Mouse (Mus musculus) stomach, embryonic 15.5 days (tissue): ENCODE results near the gene Calhm5. TPM values are rescaled to one million over a fixed set of nuclear protein-coding genes. Genes with fewer than 3 reads are reported as not detected.
A peak's percentile ranks its signal among the peaks of the same experiment; 100 is the strongest.

Experiments
- ATAC-seq: fragments of 200-750 bp; cut with Nextera tagmentation; 2 replicates; pipeline ENCODE4 v1.8.0; 2017; ENCODE audit warnings: low read depth, moderate number of reproducible peaks, moderate TSS enrichment; ENCODE audit not compliant: insufficient read depth, low FRiP score
- H3K27ac ChIP-seq: fragments of 300-500 bp; sonication (generic); 2 replicates; pipeline ENCODE4 v1.5.1; 2015; ENCODE audit warnings: mild to moderate bottlenecking, inconsistent platforms
- H3K27me3 ChIP-seq: fragments of 300-500 bp; sonication (generic); replicated peaks from 2 replicates; pipeline ENCODE4 v1.6.1; 2015; ENCODE audit warnings: inconsistent platforms
- H3K36me3 ChIP-seq: fragments of 300-500 bp; sonication (generic); 2 replicates; pipeline ENCODE4 v1.6.1; 2015; ENCODE audit warnings: inconsistent platforms
- H3K4me1 ChIP-seq: fragments of 300-500 bp; sonication (generic); 2 replicates; pipeline ENCODE4 v1.6.1; 2015; ENCODE audit warnings: inconsistent platforms
- H3K4me2 ChIP-seq: fragments of 300-500 bp; sonication (generic); 2 replicates; pipeline ENCODE4 v1.6.1; 2015; ENCODE audit warnings: mild to moderate bottlenecking, inconsistent platforms
- H3K4me3 ChIP-seq: fragments of 300-500 bp; sonication (generic); replicated peaks from 2 replicates; pipeline ENCODE4 v1.5.1; 2015; ENCODE audit warnings: inconsistent platforms
- H3K9ac ChIP-seq: fragments of 300-500 bp; sonication (generic); 2 replicates; pipeline ENCODE4 v1.6.1; 2015; ENCODE audit warnings: inconsistent platforms
- H3K9me3 ChIP-seq: fragments of 300-500 bp; sonication (generic); 2 replicates; pipeline ENCODE4 v1.6.1; 2016; ENCODE audit warnings: inconsistent platforms
- WGBS: fragments of 180-500 bp; shearing (Covaris S2); methylation state at CpG from one replicate; pipeline ENCODE4 v1.1.7; 2015; 5-methylcytosine and 5-hydroxymethylcytosine counted together
- polyA plus RNA-seq: library from polyadenylated mRNA; unstranded; fragments of >200 nt; fragmentation: Nextera tagmentation; extraction: Ambion mirVana; gene quantifications from 2 replicates; pipeline ENCODE4 v1.2.1, GENCODE M21; 2015

Gene Calhm5
- 0.89 and 1.0 TPM in 2 replicates for polyA plus RNA-seq

GRCm38 (mm10) chr10:34096418-34096883 lies at the start of gene Calhm5:
Gene Calhm5, minus strand, starts transcription at chr10:34096519.
- Histone ChIP-seq H3K9ac (no peak within 1 kb of the TSS), H3K9me3 (no peaks in the 10 kb centered on the region), H3K36me3 (no peaks in the 10 kb centered on the region), H3K4me2 (peak within 1 kb of the TSS; percentile 38), H3K4me1 (no peaks in the 10 kb centered on the region), H3K27ac (no peak within 1 kb of the TSS), H3K4me3 (peak within 1 kb of the TSS; percentile 19), H3K27me3 (no peaks in the 10 kb centered on the region)
- 15% methylated on average over 9 of the region's 9 CpGs for WGBS
- ATAC-seq, result peak; percentile 82; the same call in 1 of the 2 replicates

GRCm38 (mm10) chr10:34141693-34142092 lies 45.4 kb upstream of the Calhm5 start:
- Histone ChIP-seq H3K27me3 (no peaks in the 10 kb centered on the region), H3K36me3 (no peaks in the 10 kb centered on the region), H3K9me3 (no peaks in the 10 kb centered on the region), H3K4me3 (no peak overlapping the region), H3K9ac (no peak overlapping the region), H3K4me1 (no peaks in the 10 kb centered on the region), H3K27ac (no peak overlapping the region), H3K4me2 (no peak overlapping the region)
- WGBS, result 88% methylated on average over 2 of the region's 2 CpGs
- ATAC-seq, result no peak

- WGBS, result 55% methylated on average over 4 of the region's 4 CpGs
- Histone ChIP-seq H3K9me3 (no peaks in the 10 kb centered on the region), H3K4me1 (no peaks in the 10 kb centered on the region), H3K4me2 (no peak overlapping the region), H3K4me3 (no peak overlapping the region), H3K36me3 (no peaks in the 10 kb centered on the region), H3K27ac (no peak overlapping the region), H3K9ac (no peak overlapping the region), H3K27me3 (no peaks in the 10 kb centered on the region)
- no peak for ATAC-seq
These were observed 43.4 kb upstream of the Calhm5 start for GRCm38 (mm10) chr10:34139768-34140167.

- no peak for ATAC-seq
- no peak overlapping the region for H3K4me3 ChIP-seq
- no peaks in the 10 kb centered on the region for H3K36me3 ChIP-seq
- H3K9me3 ChIP-seq, result no peaks in the 10 kb centered on the region
- H3K27ac ChIP-seq, result no peak overlapping the region
- H3K27me3 ChIP-seq, result no peaks in the 10 kb centered on the region
- no peak overlapping the region for H3K4me2 ChIP-seq
- no peak overlapping the region for H3K9ac ChIP-seq
- H3K4me1 ChIP-seq, result no peaks in the 10 kb centered on the region
- WGBS, result 36% methylated on average over 6 of the region's 6 CpGs
These were observed 41.7 kb upstream of the Calhm5 start for GRCm38 (mm10) chr10:34138027-34138426.

- Histone ChIP-seq H3K36me3 (no peaks in the 10 kb centered on the region), H3K4me3 (no peak overlapping the region), H3K27ac (no peak overlapping the region), H3K4me2 (no peak overlapping the region), H3K4me1 (no peaks in the 10 kb centered on the region), H3K9me3 (no peaks in the 10 kb centered on the region), H3K27me3 (no peaks in the 10 kb centered on the region), H3K9ac (no peak overlapping the region)
- no peak for ATAC-seq
- 30% methylated on average over 6 of the region's 6 CpGs for WGBS
These were observed 40.1 kb upstream of the Calhm5 start for GRCm38 (mm10) chr10:34136432-34136831.

GRCm38 (mm10) chr10:34131356-34131755 lies 35.0 kb upstream of the Calhm5 start:
- no peak for ATAC-seq
- no peak overlapping the region for H3K4me2 ChIP-seq
- 64% methylated on average over 2 of the region's 2 CpGs for whole genome bisulfite sequencing

GRCm38 (mm10) chr10:34128391-34128790 lies 32.1 kb upstream of the Calhm5 start:
- Histone ChIP-seq H3K4me2 (no peak overlapping the region), H3K9me3 (no peaks in the 10 kb centered on the region), H3K36me3 (no peaks in the 10 kb centered on the region), H3K4me3 (no peak overlapping the region), H3K27ac (no peak overlapping the region), H3K4me1 (peaks cover 4% of the 10 kb centered on the region; the same call in 1 of the 2 replicates), H3K9ac (no peak overlapping the region), H3K27me3 (no peaks in the 10 kb centered on the region)
- no peak for ATAC-seq
- WGBS, result 74% methylated on average over 6 of the region's 6 CpGs

More at GRCm38 (mm10) chr10:34131356-34131755, 35.0 kb upstream of the Calhm5 start:
- H3K9me3 ChIP-seq, result no peaks in the 10 kb centered on the region
- H3K27me3 ChIP-seq, result no peaks in the 10 kb centered on the region
- H3K4me3 ChIP-seq, result no peak overlapping the region
- H3K4me1 ChIP-seq, result peaks cover 4% of the 10 kb centered on the region; the same call in 1 of the 2 replicates
- no peak overlapping the region for H3K27ac ChIP-seq
- H3K9ac ChIP-seq, result no peak overlapping the region
- no peaks in the 10 kb centered on the region for H3K36me3 ChIP-seq

- Histone ChIP-seq H3K27ac (no peak within 1 kb of the TSS), H3K9me3 (no peaks in the 10 kb centered on the region), H3K36me3 (no peaks in the 10 kb centered on the region), H3K27me3 (no peaks in the 10 kb centered on the region), H3K4me2 (peak within 1 kb of the TSS; percentile 83), H3K4me3 (peak within 1 kb of the TSS; percentile 51), H3K9ac (no peak within 1 kb of the TSS; the same call in 1 of the 2 replicates), H3K4me1 (peaks cover 4% of the 10 kb centered on the region; the same call in 1 of the 2 replicates)
- WGBS, result 18% methylated on average over 44 of the region's 44 CpGs
- ATAC-seq, result peak; percentile 81
These were observed 31.4 kb upstream of the Calhm5 start, which contains the start of gene Calhm6 for GRCm38 (mm10) chr10:34127392-34128378. Gene Calhm6, minus strand, starts transcription at chr10:34127984.

GRCm38 (mm10) chr10:34118421-34118820 lies 22.1 kb upstream of the Calhm5 start:
- WGBS, result 85% methylated on average over 2 of the region's 2 CpGs
- Histone ChIP-seq H3K27ac (no peak overlapping the region), H3K4me3 (no peak overlapping the region), H3K36me3 (no peaks in the 10 kb centered on the region), H3K27me3 (no peaks in the 10 kb centered on the region), H3K9me3 (no peaks in the 10 kb centered on the region), H3K9ac (no peak overlapping the region), H3K4me2 (no peak overlapping the region), H3K4me1 (no peaks in the 10 kb centered on the region)
- ATAC-seq, result no peak

- Histone ChIP-seq H3K4me1 (no peaks in the 10 kb centered on the region), H3K4me2 (no peak overlapping the region)
- no peak for ATAC-seq
These were observed 21.5 kb upstream of the Calhm5 start for GRCm38 (mm10) chr10:34117770-34118169.

GRCm38 (mm10) chr10:34117131-34117530 lies 20.8 kb upstream of the Calhm5 start:
- Histone ChIP-seq H3K27ac (no peak overlapping the region), H3K4me3 (no peak overlapping the region), H3K36me3 (no peaks in the 10 kb centered on the region), H3K4me1 (no peaks in the 10 kb centered on the region), H3K9ac (no peak overlapping the region), H3K9me3 (no peaks in the 10 kb centered on the region), H3K4me2 (no peak overlapping the region), H3K27me3 (no peaks in the 10 kb centered on the region)
- WGBS, result 38% methylated on average over 3 of the region's 3 CpGs
- no peak for ATAC-seq

More at GRCm38 (mm10) chr10:34117770-34118169, 21.5 kb upstream of the Calhm5 start:
- Histone ChIP-seq H3K4me3 (no peak overlapping the region), H3K27ac (no peak overlapping the region), H3K36me3 (no peaks in the 10 kb centered on the region), H3K9me3 (no peaks in the 10 kb centered on the region), H3K27me3 (no peaks in the 10 kb centered on the region), H3K9ac (no peak overlapping the region)
